In the genomic region with DNA sequence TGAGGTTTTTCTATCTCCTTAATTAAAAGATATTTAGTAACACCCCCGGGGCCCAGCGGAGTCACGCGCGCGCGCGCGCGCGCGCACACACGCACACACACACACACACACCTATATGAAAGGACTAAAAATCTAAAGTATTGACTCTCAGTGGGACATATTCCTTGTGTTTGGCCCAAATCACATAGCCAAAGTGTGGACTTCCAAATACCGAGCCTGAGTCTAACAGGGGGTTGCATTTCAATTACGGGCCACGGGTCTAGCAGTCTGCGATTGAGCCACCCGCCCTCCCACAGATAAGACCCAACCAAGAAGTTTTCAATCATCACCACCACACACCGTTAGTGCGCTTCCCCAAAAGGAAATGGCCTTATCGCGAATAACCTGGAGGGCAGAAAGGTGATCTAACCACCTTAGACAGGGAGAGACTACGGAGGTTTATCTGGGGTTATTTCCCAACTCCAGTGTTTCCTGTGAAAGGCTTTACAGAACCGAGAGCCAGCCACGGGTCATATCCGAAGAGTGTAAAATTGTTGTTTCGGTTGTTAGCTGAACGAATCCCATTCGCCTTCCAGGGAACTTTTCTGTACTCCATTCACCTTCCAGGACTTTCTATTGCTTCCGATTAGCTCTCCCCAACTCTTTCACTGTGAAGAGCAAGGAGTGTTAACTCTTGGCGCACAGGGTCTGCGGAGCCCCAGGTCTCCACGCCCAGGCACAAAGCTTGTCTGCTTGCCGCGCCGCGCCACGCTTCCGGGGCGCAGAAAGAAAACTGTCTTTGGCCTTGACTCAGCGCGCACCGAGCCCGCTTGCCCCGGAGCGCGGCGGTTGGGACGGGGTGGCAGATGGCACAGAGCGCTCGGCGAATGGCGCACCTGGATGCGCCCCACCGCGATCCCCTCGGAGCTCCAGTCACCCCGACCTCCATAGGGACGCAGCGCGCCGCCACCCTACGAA, we compare ENCODE assay signal across 8 mouse cellular contexts. TPM values are rescaled to one million over a fixed set of nuclear protein-coding genes. Genes with fewer than 3 reads are reported as not detected.
DNase-seq lines count a peak whose midpoint lies in the region; ATAC-seq and TF ChIP-seq lines count a peak whose summit lies in the region.

No protein-coding gene starts in this region.

- peak; percentile 91 for DNase-seq in heart, adult 11 months
- no peak for DNase-seq in heart, adult 8-10 months (ENCODE audit: low spot score)
- DNase-seq in adrenal gland, adult (ENCODE audit: inconsistent age in 2 of 2, low spot score in 1 of 2) = peak; percentile 13 to 73
- DNase-seq in lung, embryonic 14.5 days = peak; percentile 55
- DNase-seq in layer of hippocampus, adult 8-10 months (ENCODE audit: low spot score in 2 of 2) = no peak

- 8% methylated on average over 63 of the region's 63 CpGs for WGBS in hindbrain, embryonic 15.5 days
- WGBS in lung, embryonic 14.5 days = 5% methylated on average over 63 of the region's 63 CpGs
- WGBS in neural tube, embryonic 15.5 days = 8% methylated on average over 63 of the region's 63 CpGs

- peaks cover 37% of the 10 kb centered on the region for H3K27me3 ChIP-seq in hindbrain, embryonic 15.5 days
- H3K27me3 ChIP-seq in lung, embryonic 14.5 days (ENCODE audit: insufficient read depth, low read length) = no peaks in the 10 kb centered on the region
- H3K27me3 ChIP-seq in neural tube, embryonic 15.5 days (replicated peaks) = peaks cover 40% of the 10 kb centered on the region

- peaks cover 15% of the 10 kb centered on the region for H3K4me1 ChIP-seq in hindbrain, embryonic 15.5 days (replicated peaks)
- 0 out of 2 replicates have a peak, but pooled peaks cover 3% of the 10 kb centered on the region for H3K4me1 ChIP-seq in lung, embryonic 14.5 days (ENCODE audit: insufficient read depth)
- peaks cover 18% of the 10 kb centered on the region for H3K4me1 ChIP-seq in neural tube, embryonic 15.5 days

- no peak for TF ChIP-seq CTCF in lung, embryonic 14.5 days (IDR thresholded peaks at IDR 0.05; ENCODE audit: low read depth)

- peak overlapping the region; percentile 98 for H3K4me2 ChIP-seq in hindbrain, embryonic 15.5 days
- peak overlapping the region; percentile 93 for H3K4me2 ChIP-seq in lung, embryonic 14.5 days
- H3K4me2 ChIP-seq in neural tube, embryonic 15.5 days = peak overlapping the region; percentile 96

- H3K9ac ChIP-seq in hindbrain, embryonic 15.5 days = peak overlapping the region; percentile 35
- H3K9ac ChIP-seq in lung, embryonic 14.5 days = peak overlapping the region; percentile 71
- H3K9ac ChIP-seq in neural tube, embryonic 15.5 days (replicated peaks) = peak overlapping the region; percentile 34

- H3K4me3 ChIP-seq in hindbrain, embryonic 15.5 days = peak overlapping the region; percentile 58
- H3K4me3 ChIP-seq in lung, embryonic 14.5 days (ENCODE audit: low read depth, low read length) = peak overlapping the region; percentile 69
- H3K4me3 ChIP-seq in neural tube, embryonic 15.5 days (replicated peaks) = peak overlapping the region; percentile 51

- ATAC-seq in erythroid progenitor cell, adult 5-6 weeks (replicated peaks; ENCODE audit: low FRiP score, poor library complexity, severe bottlenecking) = peak; percentile 58
- ATAC-seq in hindbrain, embryonic 15.5 days (ENCODE audit: low FRiP score, low read depth) = peak; percentile 37; the same call in 1 of the 2 replicates
- ATAC-seq in lung, embryonic 14.5 days (ENCODE audit: insufficient read depth) = peak; percentile 57
- peak; percentile 57 for ATAC-seq in neural tube, embryonic 15.5 days (ENCODE audit: low FRiP score)

- no peaks in the 10 kb centered on the region for H3K9me3 ChIP-seq in hindbrain, embryonic 15.5 days
- H3K9me3 ChIP-seq in lung, embryonic 14.5 days (ENCODE audit: low read depth, low read length) = no peaks in the 10 kb centered on the region
- no peaks in the 10 kb centered on the region for H3K9me3 ChIP-seq in neural tube, embryonic 15.5 days (replicated peaks)

- no peak overlapping the region for H3K27ac ChIP-seq in hindbrain, embryonic 15.5 days (replicated peaks)
- peak overlapping the region; percentile 15; the same call in 1 of the 2 replicates for H3K27ac ChIP-seq in lung, embryonic 14.5 days (ENCODE audit: low read depth)
- H3K27ac ChIP-seq in neural tube, embryonic 15.5 days (replicated peaks) = no peak overlapping the region

- no peaks in the 10 kb centered on the region for H3K36me3 ChIP-seq in hindbrain, embryonic 15.5 days
- H3K36me3 ChIP-seq in lung, embryonic 14.5 days (ENCODE audit: insufficient read depth) = no peaks in the 10 kb centered on the region
- no peaks in the 10 kb centered on the region for H3K36me3 ChIP-seq in neural tube, embryonic 15.5 days

RNA-seq across cellular contexts. Expression of gene Pdlim1, which starts 1.0 kb away (rescaled TPM):
- 100 to 1,000 TPM; 114 to 157 (median 136) TPM for total RNA-seq in heart, adult 8-10 months (2022)
- total RNA-seq in erythroid progenitor cell, adult 5-6 weeks (2015; ENCODE audit: low replicate concordance) = 19.8 and 40.2 TPM in 2 replicates
- 13.3 and 17.2 TPM in 2 replicates for total RNA-seq in erythroid progenitor cell, adult 5-6 weeks (2017; ENCODE audit: low replicate concordance)
- polyA plus RNA-seq in hindbrain, embryonic 15.5 days (2015; fragmentation: Nextera tagmentation; extraction: Ambion mirVana) = 9.7 and 15.3 TPM in 2 replicates
- 130 and 135 TPM in 2 replicates for polyA plus RNA-seq in lung, embryonic 14.5 days (2014; fragmentation: Nextera tagmentation; extraction: Ambion mirVana)
- 12.8 and 117 TPM in 2 replicates for polyA plus RNA-seq in neural tube, embryonic 15.5 days (2015; fragmentation: Nextera tagmentation; extraction: Ambion mirVana)
- total RNA-seq in layer of hippocampus, adult 8-10 months (2022) = 10 to 100 TPM; 10.5 to 13.6 (median 13.4) TPM

Comparison
In these comparisons a context has a peak if more than half of its experiments do, and no peak if none do; other contexts are left out.
1. DNase-seq: peak in heart, adult 11 months (single experiment), adrenal gland, adult (2 of 2) and lung, embryonic 14.5 days (single experiment); none in heart, adult 8-10 months (single experiment) and layer of hippocampus, adult 8-10 months (0 of 2).
2. Peak in every context shown above with its lines, with median percentiles within 50 percentile points of each other: ATAC-seq, H3K4me2 ChIP-seq, H3K4me3 ChIP-seq and H3K9ac ChIP-seq.